Mouse (Mus musculus) layer of hippocampus, adult 9-10 months (tissue): ENCODE data around the gene Ntpcr.

Experiments
- DNase-seq: peaks from one replicate; pipeline ENCODE4 v3.0.0; 2022; ENCODE audit warnings: low spot score

Ntpcr gene

GRCm38 (mm10) chr8:125729746-125730145 lies at the start of gene Ntpcr:
Gene Ntpcr (plus strand): TSS chr8:125729963.
- no peak for DNase-seq

DNA sequence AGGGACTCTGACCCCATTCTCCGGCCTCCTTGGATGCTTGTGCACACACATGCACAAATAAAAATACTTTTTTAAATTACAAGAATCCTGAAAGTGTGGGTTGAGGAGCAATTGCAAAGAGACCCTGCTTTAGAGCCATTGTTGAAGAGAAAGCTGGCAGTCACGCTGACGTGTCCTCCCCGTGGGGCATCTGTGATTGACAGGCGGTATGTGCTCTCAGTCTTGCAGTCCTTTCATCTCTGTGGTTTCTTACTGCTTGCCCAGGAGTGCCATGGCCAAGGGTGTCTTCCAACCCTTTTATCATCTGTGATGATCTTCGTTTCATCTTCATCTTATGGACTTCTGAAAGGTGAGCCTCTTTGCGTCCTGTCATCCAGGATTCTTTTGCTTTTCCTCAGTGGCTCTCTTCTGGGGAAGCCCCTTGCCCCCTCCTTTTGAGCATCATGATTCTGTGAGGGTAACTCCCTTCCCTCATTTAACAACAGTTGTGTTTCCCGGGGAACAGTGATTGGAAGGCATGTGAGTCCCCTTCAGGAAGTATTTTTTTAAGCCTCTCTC lies 48.8 kb upstream of the Ntpcr start:
- DNase-seq, result no peak

GRCm38 (mm10) chr8:125685216-125685760 lies 44.5 kb upstream of the Ntpcr start:
- DNase-seq, result no peak

- no peak for DNase-seq
Measured at GRCm38 (mm10) chr8:125686221-125686865, 43.4 kb upstream of the Ntpcr start.

DNA sequence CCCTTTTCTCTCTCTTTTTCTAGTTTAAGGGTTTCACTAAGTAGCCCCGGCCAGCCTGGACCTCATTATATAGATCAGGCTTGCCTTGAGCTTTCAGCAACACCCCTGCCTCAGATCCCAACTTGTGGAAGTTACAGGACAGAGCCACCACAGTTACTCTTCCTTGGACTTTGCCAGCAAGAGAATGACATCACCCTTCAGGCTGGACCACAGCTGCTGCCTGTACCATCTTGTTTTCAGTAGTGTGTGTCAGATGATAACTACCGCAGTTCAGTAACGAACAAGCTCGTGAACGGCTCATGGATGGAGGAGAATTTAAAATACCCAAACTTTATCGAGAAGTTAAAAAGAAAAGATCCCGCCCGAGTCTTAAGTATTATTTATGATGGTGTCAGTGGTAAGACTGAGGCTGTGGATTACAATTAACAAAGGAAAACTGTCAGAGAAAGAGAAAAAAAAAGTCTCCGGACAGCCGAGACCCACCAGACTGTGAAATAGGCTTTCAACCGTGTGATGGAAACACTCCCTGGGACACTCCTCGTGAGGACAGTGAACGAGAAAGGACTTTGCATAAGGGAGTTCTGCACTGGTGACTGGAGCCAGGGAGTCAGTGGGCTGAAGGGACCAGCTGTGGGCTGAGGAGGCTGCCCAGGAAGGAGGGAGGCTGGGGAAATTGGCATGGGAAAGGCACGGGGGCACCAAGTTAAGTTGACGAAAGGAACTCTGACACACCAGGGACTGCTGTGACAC lies 39.4 kb upstream of the Ntpcr start:
- no peak for DNase-seq

- no peak for DNase-seq
Measured at GRCm38 (mm10) chr8:125690961-125691360, 38.8 kb upstream of the Ntpcr start.

DNA sequence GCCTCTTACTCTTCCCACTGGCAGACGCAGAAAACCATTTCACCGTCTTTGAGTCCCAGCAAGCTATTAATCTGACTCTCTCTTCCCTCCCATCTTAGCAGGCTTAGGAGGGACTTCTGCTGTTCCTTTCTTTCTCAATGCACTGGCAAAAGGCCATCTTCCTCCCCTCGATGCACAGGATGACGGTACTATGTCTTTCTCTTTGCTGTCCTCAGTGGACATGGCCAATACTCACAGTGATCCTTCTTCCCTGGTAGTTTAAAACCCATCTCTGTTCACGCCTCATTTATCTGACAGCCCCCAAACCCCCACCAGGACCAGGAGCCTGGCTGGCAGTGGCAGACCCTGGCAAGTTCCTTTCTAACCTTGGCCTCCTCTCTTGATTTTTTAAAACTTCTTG lies 37.3 kb upstream of the Ntpcr start:
- DNase-seq, result no peak

DNA sequence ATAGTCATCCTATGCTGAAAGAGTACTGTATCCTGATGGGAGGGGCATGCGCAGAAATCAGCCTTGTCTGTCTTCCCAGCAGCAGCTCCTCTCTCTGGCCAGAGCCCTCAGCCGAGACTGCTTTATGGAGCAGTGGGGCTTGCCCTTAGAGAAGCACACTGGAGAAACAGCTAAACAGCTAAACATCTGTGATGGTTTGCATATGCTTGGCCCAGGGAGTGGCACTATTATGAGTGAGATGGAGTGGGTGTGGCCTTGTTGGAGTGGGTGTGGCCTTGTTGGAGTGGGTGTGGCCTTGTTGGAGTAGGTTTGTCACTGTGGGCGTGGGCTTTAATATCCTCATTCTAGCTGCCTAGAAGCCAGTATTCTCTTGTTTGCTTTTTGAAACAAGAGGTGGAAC lies 36.6 kb upstream of the Ntpcr start:
- DNase-seq, result no peak

- DNase-seq, result no peak
Measured at GRCm38 (mm10) chr8:125695951-125696350, 33.8 kb upstream of the Ntpcr start.

- DNase-seq, result no peak
Measured at GRCm38 (mm10) chr8:125699391-125700025, 30.3 kb upstream of the Ntpcr start.

DNA sequence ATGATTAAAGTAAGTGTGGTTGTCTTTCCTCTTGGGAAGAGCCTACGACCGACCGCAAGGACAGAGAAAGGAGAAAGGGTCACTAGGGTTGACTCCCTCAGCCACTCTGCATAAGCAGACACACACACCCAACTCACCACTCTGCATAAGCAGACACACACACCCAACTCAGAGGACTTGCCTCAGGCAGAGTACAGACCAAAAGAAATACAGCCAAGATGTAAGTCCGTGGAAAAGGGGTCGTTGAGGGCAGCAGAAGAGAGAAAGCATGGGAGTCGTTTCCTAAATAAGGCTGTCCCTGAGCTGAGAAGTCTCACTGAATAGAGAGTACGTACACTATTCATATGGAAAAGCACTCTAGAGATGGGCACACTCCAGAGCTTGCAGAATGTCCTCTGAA lies 29.4 kb upstream of the Ntpcr start:
- no peak for DNase-seq

- no peak for DNase-seq
Measured at GRCm38 (mm10) chr8:125702868-125703473, 26.8 kb upstream of the Ntpcr start.

- no peak for DNase-seq
Measured at GRCm38 (mm10) chr8:125704434-125704833, 25.3 kb upstream of the Ntpcr start.

DNA sequence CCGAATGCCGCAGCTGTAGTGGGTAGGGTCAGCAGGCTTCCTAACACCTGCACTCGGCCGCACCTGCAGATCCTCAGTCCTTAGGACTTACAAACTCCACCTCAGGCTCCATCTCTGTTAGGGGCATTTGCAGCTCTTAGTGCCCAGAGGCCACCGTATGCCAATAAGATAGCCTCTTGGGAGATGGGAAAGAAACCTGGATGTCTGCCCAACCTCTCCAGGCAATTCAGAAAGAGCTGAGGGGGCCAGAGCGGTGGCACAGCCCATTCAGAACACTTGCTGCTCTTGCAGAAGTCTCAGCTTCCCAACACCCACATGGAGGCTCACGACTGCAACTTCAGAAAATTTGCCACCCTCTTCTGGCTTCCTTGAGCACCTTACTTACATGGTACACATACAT lies 23.9 kb upstream of the Ntpcr start:
- no peak for DNase-seq

- DNase-seq, result no peak
Measured at GRCm38 (mm10) chr8:125709171-125709570, 20.6 kb upstream of the Ntpcr start.

DNA sequence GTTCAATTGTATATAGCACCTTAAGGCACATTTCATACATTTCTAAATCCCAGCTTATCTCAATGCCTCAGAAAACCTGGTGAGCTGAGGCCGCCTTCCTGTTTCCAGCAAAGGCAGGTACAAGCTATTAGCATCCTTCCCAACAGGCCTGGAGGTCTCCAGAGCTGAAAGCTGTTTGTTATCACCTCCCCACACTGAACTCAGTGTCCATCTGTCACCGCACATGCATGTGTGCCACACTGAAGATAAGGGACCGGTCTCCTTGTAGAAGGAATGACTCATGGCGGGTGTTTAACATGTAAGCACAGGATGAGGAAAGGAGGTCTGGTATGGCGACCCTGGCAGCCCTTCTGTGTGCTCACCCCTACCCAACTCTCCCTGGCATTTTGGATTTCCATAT lies 18.2 kb upstream of the Ntpcr start:
- DNase-seq, result no peak

DNA sequence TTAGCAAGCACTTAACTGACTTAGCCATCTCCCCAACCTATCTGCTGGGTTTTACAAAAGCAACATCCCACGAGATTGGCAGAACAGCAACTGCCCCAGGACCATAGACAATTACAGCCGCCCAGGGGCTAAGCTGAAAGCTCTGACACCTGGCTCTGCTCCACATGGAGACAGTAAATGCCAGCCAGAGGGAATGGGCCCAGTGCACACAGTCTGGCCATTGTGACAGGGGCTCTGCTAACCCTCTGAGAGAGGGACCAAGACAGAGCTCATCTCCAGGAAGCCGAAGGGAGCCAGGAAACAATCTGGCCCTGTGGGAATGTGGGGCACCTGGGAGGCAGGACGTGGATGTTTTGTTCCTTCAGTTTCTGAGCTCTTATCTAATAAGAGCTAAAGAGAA lies 13.6 kb upstream of the Ntpcr start:
- no peak for DNase-seq

DNA sequence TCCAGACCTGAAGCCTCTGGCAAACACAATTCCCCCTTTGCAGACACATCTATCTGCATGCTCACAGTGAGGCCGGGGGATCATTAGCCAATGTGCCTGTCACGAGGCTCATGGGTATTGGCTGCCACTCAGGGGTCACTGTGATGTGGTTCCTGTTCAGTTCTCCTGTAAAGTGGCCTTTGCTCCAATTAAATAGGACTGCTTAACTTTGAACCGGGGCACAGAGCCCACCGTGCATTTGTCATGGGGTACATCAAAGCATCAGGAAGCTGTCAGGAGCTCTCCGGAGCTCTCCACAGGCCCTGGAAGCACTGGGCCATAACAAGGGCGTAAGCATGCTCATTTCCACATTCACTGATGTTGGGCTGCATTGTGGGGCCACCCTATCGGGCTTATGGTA lies 13.2 kb upstream of the Ntpcr start:
- no peak for DNase-seq

DNA sequence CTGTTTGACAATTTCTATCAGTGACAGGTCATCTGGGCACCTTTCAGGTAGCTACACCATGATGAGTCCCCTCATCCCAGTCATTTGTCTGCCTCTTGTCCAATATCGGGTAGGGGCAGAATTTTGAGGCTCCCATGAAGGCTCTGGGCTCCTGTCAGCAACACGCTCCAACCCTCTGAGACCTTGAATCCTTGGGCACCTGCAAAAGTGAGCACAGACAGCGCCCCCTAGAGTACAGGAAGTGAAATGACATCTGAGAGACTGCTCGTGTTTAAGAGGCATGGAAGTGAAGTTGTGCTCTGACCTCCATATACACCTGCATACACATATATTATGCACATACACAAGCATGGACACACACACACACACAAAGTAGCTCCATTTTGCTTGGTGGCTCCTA lies 10.8 kb upstream of the Ntpcr start:
- no peak for DNase-seq

DNA sequence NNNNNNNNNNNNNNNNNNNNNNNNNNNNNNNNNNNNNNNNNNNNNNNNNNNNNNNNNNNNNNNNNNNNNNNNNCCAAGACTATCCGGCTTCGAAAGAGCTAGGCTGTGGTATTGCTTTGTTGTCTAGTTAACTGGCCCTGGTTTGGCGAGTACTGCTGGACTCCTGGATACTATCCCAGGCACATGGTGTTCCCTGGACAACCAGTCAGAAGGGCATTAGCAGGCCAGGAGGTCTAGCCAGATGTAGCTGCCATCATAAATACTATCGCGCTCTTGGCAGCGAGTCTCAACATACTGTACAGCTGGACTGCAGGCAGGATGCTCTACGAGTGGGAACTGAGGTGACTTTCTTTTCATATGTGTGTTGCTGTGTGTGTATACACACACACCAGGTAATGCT lies 7.1 kb upstream of the Ntpcr start:
- DNase-seq, result no peak

DNA sequence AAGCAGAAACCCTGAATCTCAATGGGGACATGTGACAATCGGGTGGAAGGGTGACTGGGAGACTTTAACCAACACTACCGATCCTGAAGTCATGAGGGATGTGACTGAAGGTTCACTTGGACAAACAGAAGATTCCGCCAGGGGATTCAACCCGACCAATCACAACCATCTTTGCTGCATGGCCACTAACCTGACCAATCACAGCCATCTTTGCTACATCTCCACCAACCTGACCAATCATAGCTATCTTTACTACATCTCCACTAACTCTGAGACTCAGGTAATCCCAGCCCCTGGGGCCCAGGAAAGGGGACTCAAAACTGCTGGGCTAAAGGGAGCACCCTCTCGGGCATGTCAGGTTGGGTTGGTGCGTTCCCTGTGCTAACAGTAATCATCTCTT lies 6.3 kb upstream of the Ntpcr start:
- DNase-seq, result no peak

DNA sequence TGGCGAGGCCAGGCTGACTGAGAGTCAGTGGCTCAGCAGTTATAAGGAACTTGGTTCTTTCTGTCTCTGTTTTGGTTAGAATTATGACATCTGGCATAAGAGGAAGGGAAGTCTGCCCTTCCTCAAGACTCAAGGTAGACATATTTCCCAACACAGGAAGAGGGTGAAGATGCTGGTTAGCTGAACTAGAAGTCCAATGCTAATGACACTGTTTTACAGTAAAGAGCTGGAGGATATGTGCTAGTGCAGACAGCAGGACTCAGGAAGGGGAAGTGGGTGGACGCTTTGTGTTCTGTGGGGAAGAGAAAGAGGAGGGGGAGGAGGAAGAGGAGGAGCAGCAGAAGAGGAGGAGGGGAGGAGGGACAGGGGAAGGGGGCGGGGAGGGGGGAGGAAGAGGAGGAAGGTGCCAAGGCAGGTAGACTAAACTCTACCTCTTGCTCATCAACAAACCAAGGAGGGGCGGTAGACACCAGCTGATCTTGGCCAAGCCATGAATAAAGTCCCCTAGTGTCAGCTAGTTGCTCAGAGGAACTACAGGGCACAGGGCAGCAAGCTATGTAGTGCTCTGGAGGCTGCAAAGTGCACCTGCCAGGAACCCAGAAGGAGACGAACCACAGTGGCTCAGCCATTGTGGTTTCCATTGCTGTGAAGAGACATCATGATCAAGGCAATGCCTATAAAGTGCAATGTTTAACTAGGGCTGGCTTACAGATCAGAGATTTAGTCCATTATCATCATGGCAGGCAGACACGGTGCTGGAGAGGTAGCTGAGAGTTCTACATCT lies 4.5 kb upstream of the Ntpcr start:
- DNase-seq, result no peak
